Mouse (Mus musculus) myocyte (in vitro differentiated cells): ENCODE results near the gene Uqcr10. TPM values are rescaled to one million over a fixed set of nuclear protein-coding genes. Genes with fewer than 3 reads are reported as not detected.

Source experiments
- H3K27me3 ChIP-seq: one replicate; pipeline ENCODE4 v1.6.1; 2011; ENCODE audit not compliant: control insufficient read depth, insufficient read depth, insufficient read length
- H3K36me3 ChIP-seq: one replicate; pipeline ENCODE4 v1.6.1; 2011; ENCODE audit not compliant: control insufficient read depth, insufficient read depth
- H3K4me2 ChIP-seq: one replicate; pipeline ENCODE4 v1.6.1; 2011; ENCODE audit warnings: low read depth, control low read depth
- H3K4me3 ChIP-seq: one replicate; pipeline ENCODE4 v1.5.1; 2011; ENCODE audit warnings: mild to moderate bottlenecking, control low read depth, moderate library complexity
- H3K79me2 ChIP-seq: one replicate; pipeline ENCODE4 v1.6.1; 2011; ENCODE audit not compliant: control insufficient read depth, insufficient read depth
- H3ac ChIP-seq: one replicate; pipeline ENCODE4 v1.6.1; 2011; ENCODE audit not compliant: control insufficient read depth, insufficient read length
- CEBPB ChIP-seq: IDR thresholded peaks from 2 replicates; pipeline ENCODE4 v1.6.1; 2011; ENCODE audit warnings: mild to moderate bottlenecking, moderate library complexity; ENCODE audit not compliant: poor library complexity, insufficient read depth, severe bottlenecking
- E2F4 ChIP-seq: IDR thresholded peaks from one replicate; pipeline ENCODE4 v1.6.1; 2011; ENCODE audit warnings: mild to moderate bottlenecking, control low read depth, moderate library complexity; ENCODE audit not compliant: insufficient read depth
- MAX ChIP-seq: IDR thresholded peaks from one replicate; pipeline ENCODE4 v1.6.1; 2011; ENCODE audit warnings: low read depth, mild to moderate bottlenecking, control low read depth
- MYOD1 ChIP-seq, 3 experiments: IDR thresholded peaks; one replicate each; pipeline ENCODE4 v1.6.1; 2011; ENCODE audit warnings: control low read depth in 2 of 3, low read depth in 2 of 3, mild to moderate bottlenecking in 2 of 3, moderate library complexity in 1 of 3; ENCODE audit not compliant: insufficient read length in 2 of 3, control insufficient read depth in 1 of 3
- MYOG ChIP-seq, 3 experiments: IDR thresholded peaks; one replicate each; pipeline ENCODE4 v1.6.1; 2011; ENCODE audit warnings: control low read depth in 2 of 3, low read depth in 2 of 3, mild to moderate bottlenecking in 2 of 3; ENCODE audit not compliant: insufficient read length in 2 of 3, control insufficient read depth in 1 of 3, insufficient read depth in 1 of 3
- POLR2A ChIP-seq: IDR thresholded peaks from one replicate; pipeline ENCODE4 v1.6.1; 2011; ENCODE audit warnings: low read depth, mild to moderate bottlenecking, control low read depth, moderate library complexity; ENCODE audit not compliant: insufficient read length
- POLR2AphosphoS2 ChIP-seq: IDR thresholded peaks from one replicate; pipeline ENCODE4 v1.6.1; 2011; ENCODE audit warnings: low read depth, control low read depth; ENCODE audit not compliant: insufficient read length
- REST ChIP-seq: IDR thresholded peaks from one replicate; pipeline ENCODE4 v1.6.1; 2011; ENCODE audit warnings: mild to moderate bottlenecking, control low read depth, moderate library complexity; ENCODE audit not compliant: insufficient read depth, insufficient read length
- SRF ChIP-seq: IDR thresholded peaks from one replicate; pipeline ENCODE4 v1.6.1; 2011; ENCODE audit warnings: low read depth; ENCODE audit not compliant: control insufficient read depth, insufficient read length
- TCF12 ChIP-seq: IDR thresholded peaks from one replicate; pipeline ENCODE4 v1.6.1; 2011; ENCODE audit warnings: mild to moderate bottlenecking, control low read depth; ENCODE audit not compliant: poor library complexity, insufficient read depth, severe bottlenecking
- TCF3 ChIP-seq: IDR thresholded peaks from one replicate; pipeline ENCODE4 v1.6.1; 2011; ENCODE audit warnings: low read depth, control low read depth; ENCODE audit not compliant: insufficient read length
- USF1 ChIP-seq: IDR thresholded peaks from one replicate; pipeline ENCODE4 v1.6.1; 2011; ENCODE audit warnings: low read depth, mild to moderate bottlenecking, control low read depth, moderate library complexity
- polyA plus RNA-seq: library from polyadenylated mRNA; unstranded; fragments of >200 nt; fragmentation: generic; extraction: Trizol; gene quantifications from one replicate; pipeline ENCODE4 v1.2.1, GENCODE M21; 2012; ENCODE audit warnings: missing spikeins

The Uqcr10 gene
- polyA plus RNA-seq, 1 experiment, result 1,278 TPM

DNA sequence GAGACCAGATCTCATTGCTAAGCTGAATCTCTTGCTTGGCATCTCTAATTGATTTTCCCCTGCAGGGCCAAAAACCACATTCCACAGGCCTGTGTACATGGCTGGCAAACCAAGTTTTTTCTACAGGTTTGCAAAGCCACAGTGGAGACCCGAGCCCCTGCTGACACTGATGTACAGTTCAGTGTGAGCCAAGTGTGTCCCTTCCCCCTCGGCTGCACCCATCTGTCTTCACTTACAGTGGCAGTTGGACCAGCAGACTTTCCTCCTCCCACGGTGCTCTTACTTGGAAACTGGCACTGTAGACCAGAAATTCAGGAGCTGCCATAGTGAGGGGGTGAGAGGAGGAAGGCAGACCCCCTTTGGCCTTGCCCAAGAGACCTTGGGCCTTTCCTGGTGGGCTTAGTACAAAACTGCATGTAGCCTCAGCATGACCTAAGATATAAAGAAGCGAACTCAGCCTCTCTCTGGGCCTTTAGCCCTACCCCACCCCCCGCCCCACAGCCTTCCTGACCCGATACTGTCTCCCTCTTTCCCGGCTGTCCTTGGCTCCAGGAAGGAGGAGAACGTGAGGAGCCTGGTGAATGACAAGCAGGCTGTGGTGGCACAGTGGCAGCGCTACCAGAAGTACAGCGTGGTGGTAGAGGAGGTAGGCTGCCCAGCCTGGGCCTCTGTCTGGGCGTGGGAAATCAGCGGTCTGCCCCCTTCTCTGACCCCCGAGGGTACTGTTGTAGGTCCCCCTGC lies 25.3 kb downstream of the Uqcr10 start:
- H3K4me3 ChIP-seq, result no peak overlapping the region
- H3K79me2 ChIP-seq, result no peaks in the 10 kb centered on the region
- no peak overlapping the region for H3K4me2 ChIP-seq
- H3ac ChIP-seq, result no peak overlapping the region
- TF ChIP-seq TCF3 (no peak), E2F4 (no peak), MAX (no peak)
- no peaks in the 10 kb centered on the region for H3K27me3 ChIP-seq
- peaks cover 38% of the 10 kb centered on the region for H3K36me3 ChIP-seq

DNA sequence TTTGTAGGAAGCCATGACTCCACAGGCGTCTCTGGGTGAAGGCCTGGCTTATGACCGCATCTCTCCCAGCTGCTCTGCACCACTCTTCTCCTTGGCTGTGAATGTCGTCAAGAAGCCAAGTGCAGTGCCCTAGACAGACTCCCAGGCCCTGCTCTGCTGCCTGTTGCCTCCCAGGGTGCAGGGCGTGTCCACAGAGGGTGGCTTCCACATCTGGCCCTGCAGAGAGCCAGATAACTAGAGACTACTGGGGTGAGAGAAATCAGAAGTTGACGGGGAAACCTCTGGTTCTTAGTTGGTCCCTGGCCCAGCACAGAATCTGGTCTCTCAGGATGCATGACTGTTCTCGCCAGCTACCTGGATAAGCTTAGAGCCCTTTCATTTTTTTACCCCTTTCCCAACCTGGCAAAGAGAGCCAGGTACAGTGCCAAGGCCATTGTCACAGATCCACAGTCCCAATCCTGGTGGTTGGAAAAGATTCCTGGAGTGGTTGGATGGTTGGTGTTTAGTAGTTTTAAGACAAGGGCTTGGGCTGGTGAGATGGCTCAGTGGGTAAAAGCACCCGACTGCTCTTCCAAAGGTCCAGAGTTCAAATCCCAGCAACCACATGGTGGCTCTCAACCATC lies 26.8 kb downstream of the Uqcr10 start:
- Histone ChIP-seq H3K4me2 (no peak overlapping the region), H3K27me3 (no peaks in the 10 kb centered on the region), H3K4me3 (no peak overlapping the region), H3K79me2 (no peaks in the 10 kb centered on the region), H3ac (no peak overlapping the region), H3K36me3 (peaks cover 41% of the 10 kb centered on the region)
- TF ChIP-seq REST (no peak), TCF3 (no peak), USF1 (no peak), MAX (no peak), TCF12 (no peak), MYOG (IDR thresholded peaks at IDR 0.05; ENCODE audit: control insufficient read depth in 1 of 3, insufficient read depth in 1 of 3, insufficient read length in 2 of 3, low read depth in 2 of 3) (no peak), POLR2AphosphoS2 (no peak), CEBPB (no peak), SRF (no peak), E2F4 (no peak), POLR2A (no peak), MYOD1 (IDR thresholded peaks at IDR 0.05; ENCODE audit: control insufficient read depth in 1 of 3, insufficient read length in 2 of 3, low read depth in 2 of 3) (no peak)

DNA sequence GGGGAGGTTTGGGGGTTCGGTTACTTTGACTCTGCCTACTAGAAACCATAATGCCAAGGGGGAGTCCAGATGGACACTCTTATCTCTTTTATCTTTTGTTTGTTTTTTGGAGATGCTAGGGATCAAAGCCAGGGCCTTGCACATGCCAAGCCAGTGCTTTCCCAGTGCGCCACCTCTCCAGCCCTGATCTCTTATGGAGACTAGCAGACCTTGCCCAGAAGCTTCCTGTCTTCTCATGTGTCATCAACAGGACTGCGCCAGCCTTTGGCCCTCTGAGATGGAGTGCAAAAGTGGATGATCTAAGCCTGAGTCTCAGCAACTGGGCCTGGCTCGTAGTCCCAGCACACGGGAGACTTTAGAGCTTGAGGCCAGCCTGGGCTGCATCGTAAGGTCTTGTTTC lies 28.4 kb downstream of the Uqcr10 start:
- H3K36me3 ChIP-seq, result peaks cover 36% of the 10 kb centered on the region
- TF ChIP-seq TCF12 (no peak), USF1 (no peak), POLR2A (no peak), MAX (no peak), MYOG (IDR thresholded peaks at IDR 0.05; ENCODE audit: control insufficient read depth in 1 of 3, insufficient read depth in 1 of 3, insufficient read length in 2 of 3, low read depth in 2 of 3) (no peak), E2F4 (no peak)
- no peak overlapping the region for H3K4me2 ChIP-seq
- no peak overlapping the region for H3ac ChIP-seq
- H3K27me3 ChIP-seq, result no peaks in the 10 kb centered on the region
- no peaks in the 10 kb centered on the region for H3K79me2 ChIP-seq
- H3K4me3 ChIP-seq, result no peak overlapping the region

DNA sequence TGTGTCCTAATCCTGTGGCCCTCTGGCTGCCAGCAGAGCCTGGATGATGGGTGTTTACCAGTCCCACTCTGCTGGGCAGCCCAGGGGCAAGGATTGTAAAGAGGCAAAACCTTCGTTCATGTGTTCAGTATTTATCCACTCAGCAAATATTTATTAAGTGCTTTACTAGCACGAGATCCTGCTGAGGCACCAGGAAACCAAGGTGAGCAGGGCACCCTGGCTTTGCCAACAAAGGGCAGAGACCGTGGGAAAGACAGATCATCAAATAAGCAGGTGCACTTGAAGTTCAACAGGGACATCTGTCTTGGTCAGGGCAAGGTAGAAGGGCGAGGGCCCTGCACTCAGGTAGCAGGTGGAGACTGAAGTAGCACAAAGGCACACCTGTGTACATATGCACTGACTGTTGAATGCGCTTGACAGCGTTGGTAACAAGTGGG lies 29.0 kb downstream of the Uqcr10 start:
- Histone ChIP-seq H3K4me3 (no peak overlapping the region), H3K27me3 (no peaks in the 10 kb centered on the region), H3K4me2 (no peak overlapping the region), H3K79me2 (no peaks in the 10 kb centered on the region), H3ac (no peak overlapping the region), H3K36me3 (peaks cover 38% of the 10 kb centered on the region)
- TF ChIP-seq E2F4, result no peak
- no peak for TF ChIP-seq SRF
- no peak for TF ChIP-seq TCF12
- no peak for TF ChIP-seq POLR2A
- TF ChIP-seq MYOD1 (IDR thresholded peaks at IDR 0.05; ENCODE audit: control insufficient read depth in 1 of 3, insufficient read length in 2 of 3, low read depth in 2 of 3), result no peak
- no peak for TF ChIP-seq USF1
- TF ChIP-seq TCF3, result no peak
- TF ChIP-seq MAX, result no peak
- no peak for TF ChIP-seq MYOG (IDR thresholded peaks at IDR 0.05; ENCODE audit: control insufficient read depth in 1 of 3, insufficient read depth in 1 of 3, insufficient read length in 2 of 3, low read depth in 2 of 3)
- TF ChIP-seq POLR2AphosphoS2, result no peak

DNA sequence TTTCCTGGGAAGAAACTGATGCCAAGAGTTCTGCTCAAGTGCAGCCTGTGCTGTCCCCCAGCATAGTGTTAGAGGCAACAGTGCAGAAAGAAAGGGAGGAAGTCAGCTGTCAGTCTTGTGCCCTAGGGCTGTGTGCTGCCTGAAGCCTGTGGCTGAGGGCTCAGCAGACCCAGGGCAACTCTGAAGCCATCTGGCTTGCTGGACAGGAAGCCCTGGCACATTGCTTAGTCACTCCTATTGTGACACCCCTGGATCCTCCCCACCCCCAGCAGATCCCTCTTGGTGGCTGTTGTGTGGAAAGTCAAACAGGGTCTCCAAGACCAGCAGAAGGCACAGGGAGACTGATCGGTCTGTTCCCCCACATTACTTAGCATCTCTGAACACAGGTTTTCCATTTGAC lies 29.5 kb downstream of the Uqcr10 start:
- Histone ChIP-seq H3K4me2 (no peak overlapping the region), H3K4me3 (no peak overlapping the region), H3K36me3 (peaks cover 38% of the 10 kb centered on the region), H3ac (no peak overlapping the region), H3K27me3 (no peaks in the 10 kb centered on the region), H3K79me2 (no peaks in the 10 kb centered on the region)
- TF ChIP-seq POLR2A (no peak), REST (no peak), POLR2AphosphoS2 (no peak), CEBPB (no peak), MYOD1 (IDR thresholded peaks at IDR 0.05; ENCODE audit: control insufficient read depth in 1 of 3, insufficient read length in 2 of 3, low read depth in 2 of 3) (no peak), TCF12 (no peak), USF1 (no peak), E2F4 (no peak)
